8 mouse cellular contexts compared by ENCODE assay signal in the genomic region with DNA sequence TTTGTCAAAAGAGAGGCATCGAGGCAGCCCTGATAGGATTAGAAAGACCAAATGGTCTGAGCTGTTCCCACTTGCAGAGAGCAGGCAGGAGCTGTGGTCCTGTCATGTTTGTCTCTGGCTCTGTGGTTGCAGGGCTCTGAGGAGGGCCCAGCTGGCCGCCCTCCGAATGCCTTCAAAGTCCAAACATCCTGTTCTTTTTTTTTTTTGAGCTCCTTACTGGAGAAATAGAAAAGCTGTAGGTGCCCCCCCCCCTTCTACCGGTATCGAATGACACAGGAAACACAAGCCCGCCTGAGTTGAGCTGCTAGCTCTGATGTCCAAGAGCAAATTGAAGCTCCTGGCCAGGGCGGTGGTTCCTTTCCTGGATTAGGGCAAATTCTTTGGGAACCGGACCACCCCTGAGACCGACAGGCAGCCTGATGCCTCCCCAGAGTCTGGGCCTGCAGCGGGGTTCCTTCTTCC. TPM values are rescaled to one million over a fixed set of nuclear protein-coding genes. Genes with fewer than 3 reads are reported as not detected.
DNase-seq lines count a peak whose midpoint lies in the region; ATAC-seq and TF ChIP-seq lines count a peak whose summit lies in the region.

No protein-coding gene starts in this region.

- peak overlapping the region; percentile 63 for H3K27ac ChIP-seq in embryonic facial prominence, embryonic 15.5 days (replicated peaks)
- peak overlapping the region; percentile 64 for H3K27ac ChIP-seq in hindbrain, embryonic 12.5 days
- peak overlapping the region; percentile 55; the same call in 1 of the 2 replicates for H3K27ac ChIP-seq in liver, embryonic 15.5 days (replicated peaks)
- H3K27ac ChIP-seq in stomach, embryonic 16.5 days (ENCODE audit: low read length), result peak overlapping the region; percentile 89

- H3K4me2 ChIP-seq in embryonic facial prominence, embryonic 15.5 days (replicated peaks), result no peak overlapping the region; the same call in 1 of the 2 replicates
- peak overlapping the region; percentile 11; the same call in 1 of the 2 replicates for H3K4me2 ChIP-seq in hindbrain, embryonic 12.5 days (replicated peaks)
- H3K4me2 ChIP-seq in liver, embryonic 15.5 days, result peak overlapping the region; percentile 2; the same call in 1 of the 2 replicates
- H3K4me2 ChIP-seq in stomach, embryonic 16.5 days (ENCODE audit: low read depth, low read length), result peak overlapping the region; percentile 30

- H3K4me3 ChIP-seq in E14TG2a.4 (replicated peaks; ENCODE audit: low read length), result peak overlapping the region; percentile 60
- no peak overlapping the region; the same call in 1 of the 2 replicates for H3K4me3 ChIP-seq in embryonic facial prominence, embryonic 15.5 days (replicated peaks)
- no peak overlapping the region for H3K4me3 ChIP-seq in hindbrain, embryonic 12.5 days
- no peak overlapping the region for H3K4me3 ChIP-seq in liver, embryonic 15.5 days (replicated peaks)
- peak overlapping the region; percentile 15; the same call in 1 of the 2 replicates for H3K4me3 ChIP-seq in stomach, embryonic 16.5 days (replicated peaks; ENCODE audit: low read length)

- no peak for ATAC-seq in embryonic facial prominence, embryonic 15.5 days (ENCODE audit: insufficient number of reproducible peaks, low FRiP score, low TSS enrichment, low read depth)
- ATAC-seq in hindbrain, embryonic 12.5 days (ENCODE audit: low FRiP score), result no peak
- no peak for ATAC-seq in liver, embryonic 15.5 days (ENCODE audit: insufficient read depth)
- peak; percentile 26; the same call in 1 of the 2 replicates for ATAC-seq in stomach, embryonic 16.5 days (ENCODE audit: insufficient read depth, low FRiP score)
- ATAC-seq in CD4-positive, CD25-positive, alpha-beta regulatory T cell, adult 4 months, result no peak

- H3K9me3 ChIP-seq in E14TG2a.4 (ENCODE audit: low read length), result no peaks in the 10 kb centered on the region
- no peaks in the 10 kb centered on the region for H3K9me3 ChIP-seq in embryonic facial prominence, embryonic 15.5 days (replicated peaks)
- H3K9me3 ChIP-seq in hindbrain, embryonic 12.5 days (replicated peaks), result no peaks in the 10 kb centered on the region
- H3K9me3 ChIP-seq in liver, embryonic 15.5 days (replicated peaks), result no peaks in the 10 kb centered on the region
- H3K9me3 ChIP-seq in stomach, embryonic 16.5 days (replicated peaks; ENCODE audit: control insufficient read depth, low read length), result no peaks in the 10 kb centered on the region

- H3K4me1 ChIP-seq in E14TG2a.4 (replicated peaks; ENCODE audit: low read depth, low read length), result peaks cover 59% of the 10 kb centered on the region
- peaks cover 58% of the 10 kb centered on the region for H3K4me1 ChIP-seq in embryonic facial prominence, embryonic 15.5 days
- H3K4me1 ChIP-seq in hindbrain, embryonic 12.5 days, result peaks cover 42% of the 10 kb centered on the region
- peaks cover 15% of the 10 kb centered on the region for H3K4me1 ChIP-seq in liver, embryonic 15.5 days (replicated peaks)
- H3K4me1 ChIP-seq in stomach, embryonic 16.5 days (ENCODE audit: control insufficient read depth, insufficient read depth, low read length), result peaks cover 50% of the 10 kb centered on the region

- H3K27me3 ChIP-seq in E14TG2a.4 (ENCODE audit: insufficient read depth, low read length), result 0 out of 2 replicates have a peak, but pooled peaks cover 6% of the 10 kb centered on the region
- H3K27me3 ChIP-seq in embryonic facial prominence, embryonic 15.5 days, result no peaks in the 10 kb centered on the region
- no peaks in the 10 kb centered on the region for H3K27me3 ChIP-seq in hindbrain, embryonic 12.5 days
- no peaks in the 10 kb centered on the region for H3K27me3 ChIP-seq in liver, embryonic 15.5 days
- H3K27me3 ChIP-seq in stomach, embryonic 16.5 days (ENCODE audit: control insufficient read depth, insufficient read depth, low read length), result no peaks in the 10 kb centered on the region

- intact Hi-C loops in left cerebral cortex, postnatal 14 days (cut with DNase I), result no loop called here

- DNase-seq in urinary bladder, adult 2 months (ENCODE audit: low spot score), result no peak
- no peak for DNase-seq in left cerebral cortex, postnatal 14 days (ENCODE audit: low spot score in 2 of 2)

- WGBS in embryonic facial prominence, embryonic 15.5 days, result 15% methylated on average over 10 of the region's 10 CpGs
- WGBS in hindbrain, embryonic 12.5 days, result 35% methylated on average over 10 of the region's 10 CpGs
- WGBS in liver, embryonic 15.5 days (ENCODE audit: insufficient replicate concordance), result 35% methylated on average over 10 of the region's 10 CpGs
- WGBS in stomach, embryonic 16.5 days, result 17% methylated on average over 10 of the region's 10 CpGs

- TF ChIP-seq CTCF in E14TG2a.4 (conservative IDR thresholded peaks at IDR 0.05; ENCODE audit: low read length), result no peak

- no peak overlapping the region for H3K9ac ChIP-seq in embryonic facial prominence, embryonic 15.5 days
- H3K9ac ChIP-seq in hindbrain, embryonic 12.5 days, result 0 out of 2 replicates have a peak overlapping the region, but pooled peaks have one; percentile 39
- H3K9ac ChIP-seq in liver, embryonic 15.5 days, result no peak overlapping the region; the same call in 1 of the 2 replicates
- peak overlapping the region; percentile 56 for H3K9ac ChIP-seq in stomach, embryonic 16.5 days (ENCODE audit: low read length)

- H3K36me3 ChIP-seq in E14TG2a.4 (ENCODE audit: insufficient read depth, low read length), result peaks cover 46% of the 10 kb centered on the region; the same call in 1 of the 2 replicates
- H3K36me3 ChIP-seq in embryonic facial prominence, embryonic 15.5 days, result peaks cover 12% of the 10 kb centered on the region; the same call in 1 of the 2 replicates
- no peaks in the 10 kb centered on the region for H3K36me3 ChIP-seq in hindbrain, embryonic 12.5 days
- peaks cover 8% of the 10 kb centered on the region; the same call in 1 of the 2 replicates for H3K36me3 ChIP-seq in liver, embryonic 15.5 days (replicated peaks)
- H3K36me3 ChIP-seq in stomach, embryonic 16.5 days (ENCODE audit: control insufficient read depth, insufficient read depth, low read length), result no peaks in the 10 kb centered on the region

RNA-seq across cellular contexts. Expression of a gene that starts 58.5 kb away (rescaled TPM):
- 65.5 and 74.6 TPM in 2 replicates for polyA plus RNA-seq in embryonic facial prominence, embryonic 15.5 days (2015; fragmentation: Nextera tagmentation; extraction: Ambion mirVana)
- polyA plus RNA-seq in hindbrain, embryonic 12.5 days (2016; fragmentation: Nextera tagmentation; extraction: Ambion mirVana), result 20.1 and 38.1 TPM in 2 replicates
- polyA plus RNA-seq in liver, embryonic 15.5 days (2015; fragmentation: Nextera tagmentation; extraction: Ambion mirVana), result 15.1 and 17.0 TPM in 2 replicates
- polyA plus RNA-seq in stomach, embryonic 16.5 days (2015; fragmentation: Nextera tagmentation; extraction: Ambion mirVana), result 48.6 and 59.9 TPM in 2 replicates
- 30.0 and 73.4 TPM in 2 replicates for polyA plus RNA-seq in urinary bladder, adult 2 months (2012; rRNA removed)
- polyA plus RNA-seq in CD4-positive, CD25-positive, alpha-beta regulatory T cell, adult 4 months (2017; shearing (Covaris generic)), result 10 to 100 TPM; 15.9 to 23.4 TPM
- total RNA-seq in left cerebral cortex, postnatal 14 days (2021), result 10 to 100 TPM; 80.9 to 84.3 TPM

Comparison
In these comparisons a context has a peak if more than half of its experiments do, and no peak if none do; other contexts are left out.
1. H3K4me3 ChIP-seq: peak in E14TG2a.4 (single experiment) and stomach, embryonic 16.5 days (single experiment); none in embryonic facial prominence, embryonic 15.5 days (single experiment), hindbrain, embryonic 12.5 days (single experiment) and liver, embryonic 15.5 days (single experiment).
2. H3K9ac ChIP-seq: peak in hindbrain, embryonic 12.5 days (single experiment) and stomach, embryonic 16.5 days (single experiment); none in embryonic facial prominence, embryonic 15.5 days (single experiment) and liver, embryonic 15.5 days (single experiment).
3. Peak in every context shown above with its lines, with median percentiles within 50 percentile points of each other: H3K27ac ChIP-seq.